Mouse (Mus musculus) forebrain, postnatal 0 days (tissue): Measurements from ENCODE around the gene Paf1. TPM values are rescaled to one million over a fixed set of nuclear protein-coding genes. Genes with fewer than 3 reads are reported as not detected.

Experiments used
- ATAC-seq: fragments of 200-750 bp; cut with Nextera tagmentation; 2 replicates; pipeline ENCODE4 v1.8.0; 2017; ENCODE audit warnings: mild to moderate bottlenecking, moderate library complexity
- DNase-seq: peaks from one replicate; pipeline ENCODE4 v3.0.0-alpha.2; 2015
- H3K27ac ChIP-seq: fragments of 300-500 bp; sonication (generic); 2 replicates; pipeline ENCODE4 v1.5.1; 2014; ENCODE audit warnings: low read depth, mild to moderate bottlenecking, antibody characterized with exemption, low read length, moderate library complexity, mixed read lengths
- H3K27me3 ChIP-seq: fragments of 300-500 bp; sonication (generic); 2 replicates; pipeline ENCODE4 v1.6.1; 2014; ENCODE audit warnings: mild to moderate bottlenecking, low read length, mixed read lengths; ENCODE audit not compliant: insufficient read depth
- H3K36me3 ChIP-seq: fragments of 300-500 bp; sonication (generic); 2 replicates; pipeline ENCODE4 v1.6.1; 2014; ENCODE audit warnings: mild to moderate bottlenecking, moderate library complexity; ENCODE audit not compliant: insufficient read depth
- H3K4me1 ChIP-seq: fragments of 300-500 bp; sonication (generic); 2 replicates; pipeline ENCODE4 v1.6.1; 2014; ENCODE audit warnings: antibody characterized with exemption; ENCODE audit not compliant: insufficient read depth
- H3K4me2 ChIP-seq: fragments of 300-500 bp; sonication (generic); 2 replicates; pipeline ENCODE4 v1.6.1; 2014; ENCODE audit warnings: low read depth, mild to moderate bottlenecking, moderate library complexity
- H3K4me3 ChIP-seq: fragments of 300-500 bp; sonication (generic); 2 replicates; pipeline ENCODE4 v1.5.1; 2014; ENCODE audit warnings: low read depth, low read length, mixed read lengths
- H3K9ac ChIP-seq: fragments of 300-500 bp; sonication (generic); 2 replicates; pipeline ENCODE4 v1.6.1; 2014; ENCODE audit warnings: mild to moderate bottlenecking
- H3K9me3 ChIP-seq: fragments of 300-500 bp; sonication (generic); 2 replicates; pipeline ENCODE4 v1.6.1; 2016; ENCODE audit warnings: low read length
- CTCF ChIP-seq: sonication (generic); IDR thresholded peaks from 2 replicates; pipeline ENCODE4 v1.5.1; 2016; ENCODE audit warnings: antibody characterized with exemption, control low read depth, low read depth
- WGBS: fragments of 180-500 bp; shearing (Covaris S2); extraction: QIAGEN DNeasy Blood & Tissue Kit; methylation state at CpG from one replicate; pipeline ENCODE4 v1.1.7; 2014; 5-methylcytosine and 5-hydroxymethylcytosine counted together
- polyA plus RNA-seq: library from polyadenylated mRNA; unstranded; fragments of >200 nt; fragmentation: Nextera tagmentation; extraction: Ambion mirVana; gene quantifications from 2 replicates; pipeline ENCODE4 v1.2.1, GENCODE M21; 2015
- total RNA-seq: library from RNA; depleted of rRNA; stranded (reverse); fragments of >200 nt; gene quantifications from 2 replicates; pipeline ENCODE4 v1.2.3, GENCODE M21; 2014

The Paf1 gene
- total and polyA plus RNA-seq, 2 experiments from 2014 or later: 74.8 to 92.7 TPM

- TF ChIP-seq CTCF: no peak
- peaks cover 10% of the 10 kb centered on the region; the same call in 1 of the 2 replicates for H3K36me3 ChIP-seq
- H3K27me3 ChIP-seq: no peaks in the 10 kb centered on the region
- H3K4me1 ChIP-seq: peaks cover 18% of the 10 kb centered on the region
- no peak overlapping the region for H3K27ac ChIP-seq
- DNase-seq (no peak), ATAC-seq (no peak)
- 93% methylated on average over 2 of the region's 2 CpGs for WGBS
- H3K9ac ChIP-seq: no peak overlapping the region
- H3K4me3 ChIP-seq: no peak overlapping the region
- H3K4me2 ChIP-seq: no peak overlapping the region
- no peaks in the 10 kb centered on the region for H3K9me3 ChIP-seq
These were observed 39.5 kb downstream of the Paf1 start for GRCm38 (mm10) chr7:28432252-28432651.

DNA sequence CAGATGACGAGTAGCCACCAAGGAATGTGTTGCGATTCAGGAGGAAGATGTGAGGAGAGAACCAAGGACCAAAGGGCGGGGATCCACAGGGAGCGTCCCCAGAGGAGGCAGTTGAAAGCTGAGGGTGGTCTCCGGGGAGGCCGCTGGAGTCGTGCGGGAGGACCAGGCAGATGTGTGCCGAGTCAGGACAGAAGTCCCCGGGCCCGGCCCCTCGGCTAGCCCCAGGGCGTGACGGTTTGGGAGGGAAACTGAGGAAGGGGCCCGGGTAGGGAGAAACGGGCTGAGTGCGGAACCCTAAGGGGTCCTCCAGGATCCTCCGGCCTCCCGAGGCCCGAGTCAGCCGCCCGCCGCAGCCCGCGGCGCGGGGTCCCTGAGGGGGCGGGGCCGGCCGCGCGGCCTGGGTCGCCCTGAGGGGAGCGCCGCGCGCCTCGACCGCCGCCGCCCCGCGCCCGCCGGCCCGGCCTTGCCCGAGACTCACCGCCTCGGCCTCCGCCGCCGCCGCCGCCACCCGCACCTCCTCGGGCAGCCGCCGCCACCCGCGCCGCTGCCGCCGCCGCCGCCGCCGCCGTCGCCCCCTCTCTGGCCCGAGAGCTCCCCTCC is 43.0 kb downstream of the Paf1 start:
- 0% methylated on average over 28 of the region's 70 CpGs for WGBS
- ATAC-seq: peak; percentile 9

GRCm38 (mm10) chr7:28436271-28436904 is 43.6 kb downstream of the Paf1 start:
- H3K27ac ChIP-seq: peak overlapping the region; percentile 85
- H3K4me2 ChIP-seq: peak overlapping the region; percentile 73
- 2% methylated on average over 53 of the region's 64 CpGs for WGBS
- peaks cover 18% of the 10 kb centered on the region for H3K4me1 ChIP-seq
- H3K4me3 ChIP-seq: peak overlapping the region; percentile 72
- peak overlapping the region; percentile 83 for H3K9ac ChIP-seq
- H3K9me3 ChIP-seq: no peaks in the 10 kb centered on the region
- TF ChIP-seq CTCF: peak; percentile 78
- no peaks in the 10 kb centered on the region for H3K27me3 ChIP-seq
- peaks cover 4% of the 10 kb centered on the region; the same call in 1 of the 2 replicates for H3K36me3 ChIP-seq
- ATAC-seq (peak; percentile 96), DNase-seq (peak; percentile 100)

More for the DNA sequence above, 43.0 kb downstream of the Paf1 start:
- peak; percentile 22 for DNase-seq
- no peak for TF ChIP-seq CTCF
- Histone ChIP-seq H3K36me3 (peaks cover 10% of the 10 kb centered on the region; the same call in 1 of the 2 replicates), H3K4me3 (peak overlapping the region; percentile 72), H3K9me3 (no peaks in the 10 kb centered on the region), H3K27ac (peak overlapping the region; percentile 72), H3K4me1 (peaks cover 18% of the 10 kb centered on the region), H3K27me3 (no peaks in the 10 kb centered on the region), H3K9ac (peak overlapping the region; percentile 83), H3K4me2 (peak overlapping the region; percentile 73)

GRCm38 (mm10) chr7:28436932-28437570 is 44.3 kb downstream of the Paf1 start, which contains the start of gene Gmfg:
Gene Gmfg, plus strand, starts transcription at chr7:28437447.
- H3K9ac ChIP-seq: peak within 1 kb of the TSS; percentile 75
- WGBS: 4% methylated on average over 16 of the region's 16 CpGs
- ATAC-seq (peak; percentile 57), DNase-seq (peak; percentile 89)
- H3K4me3 ChIP-seq: peak within 1 kb of the TSS; percentile 72
- peak within 1 kb of the TSS; percentile 85 for H3K27ac ChIP-seq
- peaks cover 18% of the 10 kb centered on the region for H3K4me1 ChIP-seq
- TF ChIP-seq CTCF: peak; percentile 86
- 0 out of 2 replicates have a peak, but pooled peaks cover 2% of the 10 kb centered on the region for H3K36me3 ChIP-seq
- H3K9me3 ChIP-seq: no peaks in the 10 kb centered on the region
- no peaks in the 10 kb centered on the region for H3K27me3 ChIP-seq
- H3K4me2 ChIP-seq: peak within 1 kb of the TSS; percentile 63

DNA sequence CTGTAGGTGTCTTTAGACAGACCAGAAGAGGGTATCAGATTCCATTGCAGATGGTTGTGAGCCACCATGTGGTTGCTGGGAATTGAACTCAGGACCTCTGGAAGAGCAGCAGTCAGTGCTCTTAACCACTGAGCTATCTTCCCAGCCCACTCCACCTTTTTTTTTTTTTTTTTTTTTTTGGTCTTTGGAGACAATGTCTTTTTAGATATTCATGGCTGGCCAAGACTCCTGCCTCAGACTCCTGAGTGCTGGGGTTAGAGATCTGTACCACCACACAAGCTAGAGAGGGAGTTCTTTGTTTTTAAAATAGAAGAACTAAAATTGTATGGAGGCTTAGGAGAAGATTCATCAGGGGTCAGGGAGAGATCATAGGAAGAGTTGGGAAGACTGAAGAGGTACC is 45.2 kb downstream of the Paf1 start:
- ATAC-seq (no peak), DNase-seq (no peak)
- Histone ChIP-seq H3K27ac (no peak overlapping the region), H3K9me3 (no peaks in the 10 kb centered on the region), H3K4me2 (no peak overlapping the region), H3K4me1 (peaks cover 11% of the 10 kb centered on the region), H3K9ac (no peak overlapping the region), H3K27me3 (no peaks in the 10 kb centered on the region), H3K36me3 (0 out of 2 replicates have a peak, but pooled peaks cover 2% of the 10 kb centered on the region), H3K4me3 (no peak overlapping the region)
- TF ChIP-seq CTCF: no peak

GRCm38 (mm10) chr7:28438771-28439170 is 46.0 kb downstream of the Paf1 start:
- Histone ChIP-seq H3K4me3 (no peak overlapping the region), H3K27me3 (no peaks in the 10 kb centered on the region), H3K36me3 (no peaks in the 10 kb centered on the region), H3K27ac (no peak overlapping the region), H3K9me3 (no peaks in the 10 kb centered on the region), H3K9ac (no peak overlapping the region), H3K4me1 (peaks cover 10% of the 10 kb centered on the region), H3K4me2 (no peak overlapping the region)
- WGBS: 81% methylated on average over 2 of the region's 2 CpGs
- DNase-seq (no peak), ATAC-seq (no peak)
- TF ChIP-seq CTCF: no peak

- no peaks in the 10 kb centered on the region for H3K9me3 ChIP-seq
- H3K9ac ChIP-seq: no peak overlapping the region
- ATAC-seq: no peak
- TF ChIP-seq CTCF: no peak
- H3K4me3 ChIP-seq: no peak overlapping the region
- H3K27ac ChIP-seq: no peak overlapping the region
- WGBS: 69% methylated on average over 2 of the region's 2 CpGs
- H3K27me3 ChIP-seq: no peaks in the 10 kb centered on the region
- H3K4me1 ChIP-seq: no peaks in the 10 kb centered on the region
- no peak overlapping the region for H3K4me2 ChIP-seq
- H3K36me3 ChIP-seq: no peaks in the 10 kb centered on the region
- DNase-seq: no peak
These were observed 48.0 kb downstream of the Paf1 start for GRCm38 (mm10) chr7:28440739-28441138.
